22 mouse cellular contexts compared by ENCODE assay signal in genomic region chrX:151488128-151488527, GRCm38 (mm10). TPM values are rescaled to one million over a fixed set of nuclear protein-coding genes. Genes with fewer than 3 reads are reported as not detected.
A peak's percentile ranks its signal among the peaks of the same experiment; 100 is the strongest.
DNase-seq lines count a peak whose midpoint lies in the region; ATAC-seq and TF ChIP-seq lines count a peak whose summit lies in the region.
"Had no signal": no experiment of that assay in that cellular context is flagged by ENCODE, and none has a peak within 500 bp of the region (broad histone marks: within the 10 kb centered on the region; RNA-seq: fewer than 3 reads in every experiment).

No protein-coding gene starts in this region.

- WGBS in liver, postnatal 0 days (ENCODE audit: insufficient replicate concordance) = 74% methylated on average over 3 of the region's 3 CpGs
- 83% methylated on average over 3 of the region's 3 CpGs for WGBS in stomach, postnatal 0 days

- H3K4me1 ChIP-seq in liver, postnatal 0 days (ENCODE audit: insufficient read depth) = no peaks in the 10 kb centered on the region
- no peaks in the 10 kb centered on the region for H3K4me1 ChIP-seq in CH12.LX (ENCODE audit: control insufficient read depth in 1 of 2, insufficient read depth in 2 of 2)
- H3K4me1 ChIP-seq in stomach, postnatal 0 days (replicated peaks; ENCODE audit: control insufficient read depth, insufficient read depth) = no peaks in the 10 kb centered on the region
- H3K4me1 ChIP-seq: embryonic facial prominence, embryonic 12.5 days; hindbrain, embryonic 12.5 days had no signal

- TF ChIP-seq EP300 in liver, postnatal 0 days (IDR thresholded peaks at IDR 0.05; ENCODE audit: low read depth) = no peak
- TF ChIP-seq EP300 in CH12.LX (IDR thresholded peaks at IDR 0.05; ENCODE audit: low read length) = no peak
- no peak for TF ChIP-seq EP300 in stomach, postnatal 0 days (optimal IDR thresholded peaks at IDR 0.05)

- in situ Hi-C loops in CH12.LX (cut with MboI; ENCODE audit: low pct_ligation_motif_present, low pct_unique_long_range_greater_than_20kb, low sequenced_read_pairs) = no loop called here

- ATAC-seq in liver, postnatal 0 days = no peak
- ATAC-seq in stomach, postnatal 0 days (ENCODE audit: low FRiP score, low TSS enrichment) = no peak
- ATAC-seq: forebrain, postnatal 0 days; intestine, embryonic 16.5 days; lung, postnatal 0 days; midbrain, embryonic 16.5 days had no signal

- H3K4me3 ChIP-seq in liver, postnatal 0 days (ENCODE audit: low read depth, low read length) = no peak overlapping the region
- H3K4me3 ChIP-seq in CH12.LX (replicated peaks in 1 of 3; ENCODE audit: low read depth in 2 of 3, low read length in 2 of 3, poor library complexity in 1 of 3) = no peak overlapping the region
- no peak overlapping the region for H3K4me3 ChIP-seq in stomach, postnatal 0 days (ENCODE audit: low read depth, low read length)
- H3K4me3 ChIP-seq: embryonic facial prominence, embryonic 12.5 days; gastrocnemius, adult 2 months; hindbrain, embryonic 12.5 days; megakaryocyte, embryonic 14.5 days had no signal

- H3K27me3 ChIP-seq in liver, postnatal 0 days (ENCODE audit: insufficient read depth, low read length) = no peaks in the 10 kb centered on the region
- H3K27me3 ChIP-seq in CH12.LX (replicated peaks) = no peaks in the 10 kb centered on the region
- H3K27me3 ChIP-seq in stomach, postnatal 0 days (ENCODE audit: control insufficient read depth, insufficient read depth, low read length) = no peaks in the 10 kb centered on the region
- H3K27me3 ChIP-seq: embryonic facial prominence, embryonic 12.5 days; hindbrain, embryonic 12.5 days; megakaryocyte, embryonic 14.5 days had no signal

- no peak overlapping the region for H3K27ac ChIP-seq in liver, postnatal 0 days (ENCODE audit: low read depth)
- no peak overlapping the region for H3K27ac ChIP-seq in CH12.LX (ENCODE audit: insufficient read depth, low read depth)
- no peak overlapping the region for H3K27ac ChIP-seq in stomach, postnatal 0 days (replicated peaks)
- H3K27ac ChIP-seq: embryonic facial prominence, embryonic 12.5 days; gastrocnemius, adult 2 months; hindbrain, embryonic 12.5 days had no signal

- peak; percentile 36; the same call in 1 of the 2 replicates for TF ChIP-seq CTCF in liver, postnatal 0 days (IDR thresholded peaks at IDR 0.05; ENCODE audit: low read depth)
- peak in 1 of 2 experiments; percentile 32; a peak in 2 of 4 replicates for TF ChIP-seq CTCF in CH12.LX (conservative IDR thresholded peaks at IDR 0.05 in 1 of 2, IDR thresholded peaks at IDR 0.05 in 1 of 2; ENCODE audit: low read depth in 2 of 2, low read length in 2 of 2)
- 0 out of 2 replicates have a peak, but pooled peaks have one; percentile 15 for TF ChIP-seq CTCF in stomach, postnatal 0 days (IDR thresholded peaks at IDR 0.05; ENCODE audit: low read depth)

- no peak for DNase-seq in liver, postnatal 0 days
- DNase-seq in liver (no peak), CH12.LX (ENCODE audit: extremely low read depth) (peak; percentile 19), R1 (ENCODE audit: low read depth, low spot score) (peak; percentile 12)
- DNase-seq in stomach, postnatal 0 days (ENCODE audit: low spot score) = no peak
- DNase-seq in spleen, postnatal 4 days (ENCODE audit: low spot score in 2 of 2) = no peak
- no peak for DNase-seq in right cerebral cortex, postnatal 10 days (ENCODE audit: low spot score in 2 of 2)
- DNase-seq: adrenal gland, adult 8-10 months; cerebellum, adult 11 months; cerebellum, postnatal 36 days; forebrain, postnatal 0 days; gastrocnemius, adult 2 months; kidney, postnatal 14 days; left cerebral cortex, postnatal 4 days; right cerebral cortex, adult 18-20 months had no signal

- dilution Hi-C loops in CH12.LX (cut with MboI; ENCODE audit: extremely low pct_ligation_motif_present, extremely low pct_unique_long_range_greater_than_20kb, low sequenced_read_pairs) = no loop called here

- no peak overlapping the region for H3K9ac ChIP-seq in liver, postnatal 0 days (replicated peaks)
- no peak overlapping the region for H3K9ac ChIP-seq in CH12.LX (ENCODE audit: insufficient read depth, low read depth)
- H3K9ac ChIP-seq in stomach, postnatal 0 days (ENCODE audit: low read length) = no peak overlapping the region
- H3K9ac ChIP-seq: embryonic facial prominence, embryonic 12.5 days; forebrain, postnatal 0 days; hindbrain, embryonic 12.5 days had no signal

- H3K9me3 ChIP-seq in liver, postnatal 0 days (ENCODE audit: low read length) = no peaks in the 10 kb centered on the region
- H3K9me3 ChIP-seq in CH12.LX (replicated peaks; ENCODE audit: low read length) = no peaks in the 10 kb centered on the region
- no peaks in the 10 kb centered on the region for H3K9me3 ChIP-seq in stomach, postnatal 0 days (ENCODE audit: control insufficient read depth, low read length)
- H3K9me3 ChIP-seq: embryonic facial prominence, embryonic 12.5 days; hindbrain, embryonic 12.5 days; megakaryocyte, embryonic 14.5 days had no signal

- TF ChIP-seq RAD21 in CH12.LX (IDR thresholded peaks at IDR 0.05; ENCODE audit: low read depth, low read length) = peak; percentile 37

- H3K36me3 ChIP-seq in liver, postnatal 0 days (replicated peaks; ENCODE audit: insufficient read depth, low read length) = no peaks in the 10 kb centered on the region
- no peaks in the 10 kb centered on the region for H3K36me3 ChIP-seq in CH12.LX (replicated peaks in 1 of 2; ENCODE audit: control insufficient read depth in 1 of 2, insufficient read depth in 1 of 2, low read length in 1 of 2)
- H3K36me3 ChIP-seq in stomach, postnatal 0 days (ENCODE audit: control insufficient read depth, insufficient read depth, low read length) = no peaks in the 10 kb centered on the region
- H3K36me3 ChIP-seq: embryonic facial prominence, embryonic 12.5 days; hindbrain, embryonic 12.5 days had no signal

- no peak overlapping the region for H3K4me2 ChIP-seq in liver, postnatal 0 days (ENCODE audit: low read depth, low read length)
- no peak overlapping the region for H3K4me2 ChIP-seq in CH12.LX (ENCODE audit: insufficient read depth, low read depth, poor library complexity, severe bottlenecking)
- H3K4me2 ChIP-seq in stomach, postnatal 0 days (replicated peaks; ENCODE audit: low read depth) = no peak overlapping the region
- H3K4me2 ChIP-seq: embryonic facial prominence, embryonic 12.5 days; hindbrain, embryonic 12.5 days; liver, embryonic 11.5 days had no signal

- no peak for TF ChIP-seq POLR2A in CH12.LX (IDR thresholded peaks at IDR 0.05; ENCODE audit: low read depth, low read length)

- H3K79me2 ChIP-seq in CH12.LX (replicated peaks; ENCODE audit: control insufficient read depth, extremely low read depth, insufficient read depth, poor library complexity, severe bottlenecking) = no peaks in the 10 kb centered on the region

TF ChIP-seq in CH12.LX, 34 proteins besides CTCF, POLR2A, EP300 and RAD21:
- no peak for TF ChIP-seq ZC3H11A (IDR thresholded peaks at IDR 0.05; ENCODE audit: low read depth, low read length)
- no peak for TF ChIP-seq SIN3A (IDR thresholded peaks at IDR 0.05; ENCODE audit: low read length)
- no peak for TF ChIP-seq CHD2 (IDR thresholded peaks at IDR 0.05; ENCODE audit: low read length)
- no peak for TF ChIP-seq USF1 (IDR thresholded peaks at IDR 0.05; ENCODE audit: low read depth, low read length)
- no peak for TF ChIP-seq E2F4 (IDR thresholded peaks at IDR 0.05; ENCODE audit: insufficient replicate concordance, low read depth, low read length)
- TF ChIP-seq MAFK (IDR thresholded peaks at IDR 0.05; ENCODE audit: insufficient replicate concordance, low read length) = no peak
- no peak for TF ChIP-seq TCF12 (IDR thresholded peaks at IDR 0.05; ENCODE audit: low read depth, low read length)
- no peak for TF ChIP-seq IRF4 (IDR thresholded peaks at IDR 0.05; ENCODE audit: low read depth, low read length)

RNA-seq across cellular contexts. Expression of gene Phf8, which starts 32.3 kb away (rescaled TPM):
- 3.7 and 4.6 TPM in 2 replicates for polyA plus RNA-seq in liver, postnatal 0 days (2015; fragmentation: Nextera tagmentation; extraction: Ambion mirVana)
- 7.3 and 8.8 TPM in 2 replicates for total RNA-seq in CH12.LX (2012; rRNA removed)
- 4.9 and 6.5 TPM in 2 replicates for total RNA-seq in CH12.LX (2014; rRNA removed)
- 14.1 and 14.4 TPM in 2 replicates for polyA plus RNA-seq in CH12.LX (2012; ENCODE audit: insufficient read length, low read depth)
- polyA plus RNA-seq in stomach, postnatal 0 days (2015; fragmentation: Nextera tagmentation; extraction: Ambion mirVana) = 6.0 and 6.5 TPM in 2 replicates

Comparison
In these comparisons a context has a peak if more than half of its experiments do, and no peak if none do; other contexts are left out.
1. DNase-seq: peak in CH12.LX (single experiment) and R1 (single experiment); none in liver, postnatal 0 days (single experiment), liver (single experiment), stomach, postnatal 0 days (single experiment), spleen, postnatal 4 days (0 of 2) and right cerebral cortex, postnatal 10 days (0 of 2).